Mouse (Mus musculus) neural tube, embryonic 12.5 days (tissue): ENCODE measurements around the gene Ablim1. TPM values are rescaled to one million over a fixed set of nuclear protein-coding genes. Genes with fewer than 3 reads are reported as not detected.
A peak's percentile ranks its signal among the peaks of the same experiment; 100 is the strongest.

Experiments
- ATAC-seq: fragments of 200-750 bp; cut with Nextera tagmentation; 2 replicates; pipeline ENCODE4 v1.8.0; 2017; ENCODE audit warnings: low read depth, mild to moderate bottlenecking, moderate TSS enrichment, moderate library complexity; ENCODE audit not compliant: low FRiP score
- H3K27ac ChIP-seq: fragments of 300-500 bp; sonication (generic); 2 replicates; pipeline ENCODE4 v1.5.1; 2016
- H3K27me3 ChIP-seq: fragments of 300-500 bp; sonication (generic); replicated peaks from 2 replicates; pipeline ENCODE4 v1.6.1; 2016; ENCODE audit warnings: mild to moderate bottlenecking
- H3K36me3 ChIP-seq: fragments of 300-500 bp; sonication (generic); 2 replicates; pipeline ENCODE4 v1.6.1; 2016; ENCODE audit warnings: mild to moderate bottlenecking
- H3K4me1 ChIP-seq: fragments of 300-500 bp; sonication (generic); 2 replicates; pipeline ENCODE4 v1.6.1; 2016
- H3K4me2 ChIP-seq: fragments of 300-500 bp; sonication (generic); replicated peaks from 2 replicates; pipeline ENCODE4 v1.6.1; 2016; ENCODE audit warnings: mild to moderate bottlenecking
- H3K4me3 ChIP-seq: fragments of 300-500 bp; sonication (generic); 2 replicates; pipeline ENCODE4 v1.5.1; 2016
- H3K9ac ChIP-seq: fragments of 300-500 bp; sonication (generic); 2 replicates; pipeline ENCODE4 v1.6.1; 2016; ENCODE audit warnings: mild to moderate bottlenecking
- H3K9me3 ChIP-seq: fragments of 300-500 bp; sonication (generic); 2 replicates; pipeline ENCODE4 v1.6.1; 2016; ENCODE audit warnings: mild to moderate bottlenecking
- WGBS: fragments of 180-500 bp; shearing (Covaris S2); methylation state at CpG from one replicate; pipeline ENCODE4 v1.1.7; 2016; 5-methylcytosine and 5-hydroxymethylcytosine counted together
- polyA plus RNA-seq: library from polyadenylated mRNA; unstranded; fragments of >200 nt; fragmentation: Nextera tagmentation; extraction: Ambion mirVana; gene quantifications from 2 replicates; pipeline ENCODE4 v1.2.1, GENCODE M21; 2016

The Ablim1 gene
- polyA plus RNA-seq, 1 experiment from 2014 or later, result 34.9 TPM

DNA sequence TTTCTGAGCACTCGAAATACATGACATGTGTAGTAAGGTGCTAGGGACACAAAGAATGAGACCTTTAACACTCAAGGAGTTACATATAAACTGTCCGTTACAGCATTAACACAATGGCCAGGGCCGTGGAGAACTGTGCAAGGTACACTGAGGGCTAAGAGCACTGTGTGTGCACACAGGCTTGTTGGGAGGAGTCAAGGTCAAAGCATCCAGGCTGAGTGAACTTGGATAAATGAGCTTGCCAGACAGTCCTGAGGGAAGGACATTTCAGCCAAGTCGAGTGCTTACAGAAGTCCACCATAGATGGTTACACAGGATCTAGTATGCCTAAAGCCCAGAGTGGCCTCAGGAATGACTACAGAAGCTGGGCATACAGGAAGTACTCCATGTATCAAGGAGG, 319.3 kb downstream of the Ablim1 start:
- H3K9me3 ChIP-seq, result no peaks in the 10 kb centered on the region
- no peak overlapping the region for H3K4me3 ChIP-seq
- no peaks in the 10 kb centered on the region for H3K36me3 ChIP-seq
- H3K27ac ChIP-seq, result no peak overlapping the region
- no peak overlapping the region for H3K4me2 ChIP-seq
- H3K4me1 ChIP-seq, result peaks cover 32% of the 10 kb centered on the region
- WGBS, result 87% methylated on average over 4 of the region's 4 CpGs
- H3K9ac ChIP-seq, result no peak overlapping the region
- no peaks in the 10 kb centered on the region for H3K27me3 ChIP-seq
- no peak for ATAC-seq

GRCm38 (mm10) chr19:56994653-56995052, 320.1 kb downstream of the Ablim1 start:
- H3K27me3 ChIP-seq, result no peaks in the 10 kb centered on the region
- no peaks in the 10 kb centered on the region for H3K36me3 ChIP-seq
- no peak overlapping the region for H3K27ac ChIP-seq
- H3K4me2 ChIP-seq, result no peak overlapping the region
- H3K9me3 ChIP-seq, result no peaks in the 10 kb centered on the region
- peaks cover 37% of the 10 kb centered on the region for H3K4me1 ChIP-seq
- WGBS, result 80% methylated on average over 4 of the region's 4 CpGs
- no peak overlapping the region for H3K9ac ChIP-seq
- no peak overlapping the region for H3K4me3 ChIP-seq
- no peak for ATAC-seq

- Histone ChIP-seq H3K9ac (no peak overlapping the region), H3K36me3 (no peaks in the 10 kb centered on the region), H3K4me3 (no peak overlapping the region), H3K27ac (no peak overlapping the region), H3K9me3 (no peaks in the 10 kb centered on the region), H3K27me3 (no peaks in the 10 kb centered on the region), H3K4me2 (no peak overlapping the region), H3K4me1 (peaks cover 41% of the 10 kb centered on the region)
- no peak for ATAC-seq
- WGBS, result 84% methylated on average over 4 of the region's 4 CpGs
Measured at GRCm38 (mm10) chr19:56993763-56994162, 321.0 kb downstream of the Ablim1 start.

- no peaks in the 10 kb centered on the region for H3K9me3 ChIP-seq
- H3K9ac ChIP-seq, result no peak overlapping the region
- no peaks in the 10 kb centered on the region for H3K27me3 ChIP-seq
- no peak overlapping the region for H3K27ac ChIP-seq
- no peak overlapping the region for H3K4me2 ChIP-seq
- peaks cover 43% of the 10 kb centered on the region for H3K4me1 ChIP-seq
- no peak for ATAC-seq
- no peak overlapping the region for H3K4me3 ChIP-seq
- 80% methylated on average over 8 of the region's 8 CpGs for WGBS
- no peaks in the 10 kb centered on the region for H3K36me3 ChIP-seq
Measured at GRCm38 (mm10) chr19:56992978-56993545, 321.7 kb downstream of the Ablim1 start.

DNA sequence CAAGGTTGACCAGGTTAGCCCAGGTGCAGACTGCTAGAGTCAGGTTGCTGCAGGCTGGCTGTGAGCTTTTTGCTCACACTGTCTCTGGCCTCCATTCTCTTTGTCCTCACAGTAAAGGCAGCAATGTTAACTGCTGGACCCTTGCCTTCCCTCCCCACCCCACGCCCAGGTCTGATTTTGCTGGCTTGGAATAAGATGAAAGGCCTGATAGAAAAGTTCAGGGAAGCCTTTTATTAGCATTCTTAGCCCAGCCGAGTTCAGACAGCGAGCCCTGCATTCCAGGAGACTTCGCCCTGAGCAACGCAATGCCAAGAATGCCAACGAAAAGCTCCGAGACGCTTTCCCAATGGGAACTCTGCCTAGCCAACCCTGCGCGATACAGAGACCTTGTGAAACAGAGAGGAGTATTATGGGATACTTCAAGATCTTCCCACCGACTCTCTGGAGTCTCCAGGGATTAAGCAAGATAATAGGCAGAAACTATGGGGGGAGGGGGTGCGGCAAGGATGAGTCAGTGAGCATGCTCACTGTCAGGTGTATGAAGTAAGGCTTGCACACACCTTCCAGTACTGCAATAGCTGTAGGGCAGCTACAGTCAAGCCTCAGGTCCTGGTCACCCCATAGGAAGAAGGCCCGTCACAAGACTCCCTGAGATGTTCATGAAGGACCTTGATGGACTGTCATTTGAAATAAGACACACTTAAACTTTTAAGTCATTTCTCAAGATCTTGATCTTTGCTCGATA, 324.2 kb downstream of the Ablim1 start:
- no peaks in the 10 kb centered on the region for H3K36me3 ChIP-seq
- peaks cover 36% of the 10 kb centered on the region for H3K4me1 ChIP-seq
- no peak overlapping the region for H3K4me3 ChIP-seq
- no peaks in the 10 kb centered on the region for H3K27me3 ChIP-seq
- WGBS, result 38% methylated on average over 14 of the region's 14 CpGs
- H3K4me2 ChIP-seq, result no peak overlapping the region
- H3K9me3 ChIP-seq, result no peaks in the 10 kb centered on the region
- ATAC-seq, result peak; percentile 75
- 0 out of 2 replicates have a peak overlapping the region, but pooled peaks have one; percentile 1 for H3K27ac ChIP-seq
- H3K9ac ChIP-seq, result no peak overlapping the region

- no peak for ATAC-seq
- H3K9ac ChIP-seq, result no peak overlapping the region
- no peak overlapping the region for H3K4me3 ChIP-seq
- H3K4me1 ChIP-seq, result peaks cover 36% of the 10 kb centered on the region
- H3K27me3 ChIP-seq, result no peaks in the 10 kb centered on the region
- H3K36me3 ChIP-seq, result no peaks in the 10 kb centered on the region
- H3K9me3 ChIP-seq, result no peaks in the 10 kb centered on the region
- no peak overlapping the region for H3K4me2 ChIP-seq
- no peak overlapping the region for H3K27ac ChIP-seq
- 74% methylated on average over 8 of the region's 8 CpGs for WGBS
Measured at GRCm38 (mm10) chr19:56989171-56989570, 325.5 kb downstream of the Ablim1 start.

DNA sequence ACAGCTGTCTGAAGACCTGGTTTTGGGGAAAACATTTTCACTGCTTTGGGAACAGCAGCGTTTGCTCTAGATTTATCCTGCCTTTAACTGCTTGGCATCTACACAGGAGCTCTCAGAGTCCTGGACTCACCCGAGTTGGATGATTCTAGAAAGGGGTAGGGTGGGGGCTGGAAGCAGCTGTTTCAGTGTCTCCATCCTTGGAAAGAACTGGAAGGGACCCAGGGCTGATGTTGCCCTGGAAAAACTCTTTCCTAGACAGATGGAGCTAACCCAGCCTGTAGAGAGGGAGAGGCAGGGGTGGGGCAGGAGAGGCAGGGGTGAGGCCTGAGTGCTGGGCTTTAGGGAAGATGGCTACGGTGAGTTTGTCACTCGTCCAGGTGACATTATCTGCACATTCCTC, 330.5 kb downstream of the Ablim1 start:
- H3K9me3 ChIP-seq, result no peaks in the 10 kb centered on the region
- H3K9ac ChIP-seq, result no peak overlapping the region
- WGBS, result 76% methylated on average over 4 of the region's 4 CpGs
- no peak overlapping the region for H3K4me3 ChIP-seq
- no peaks in the 10 kb centered on the region for H3K36me3 ChIP-seq
- no peak overlapping the region for H3K4me2 ChIP-seq
- peaks cover 13% of the 10 kb centered on the region for H3K4me1 ChIP-seq
- ATAC-seq, result no peak
- H3K27ac ChIP-seq, result no peak overlapping the region
- no peaks in the 10 kb centered on the region for H3K27me3 ChIP-seq

- no peak overlapping the region for H3K4me3 ChIP-seq
- H3K27me3 ChIP-seq, result no peaks in the 10 kb centered on the region
- H3K27ac ChIP-seq, result no peak overlapping the region
- H3K4me1 ChIP-seq, result peaks cover 8% of the 10 kb centered on the region
- no peaks in the 10 kb centered on the region for H3K9me3 ChIP-seq
- H3K4me2 ChIP-seq, result no peak overlapping the region
- no peaks in the 10 kb centered on the region for H3K36me3 ChIP-seq
- WGBS, result 72% methylated on average over 10 of the region's 10 CpGs
- no peak for ATAC-seq
- H3K9ac ChIP-seq, result no peak overlapping the region
Measured at GRCm38 (mm10) chr19:56983757-56984156, 331.0 kb downstream of the Ablim1 start.

Other genes starting within 250 kb of the Ablim1 start
- gene Fam160b1, start 45.8 kb upstream of the Ablim1 start, polyA plus RNA-seq, result 16.2 and 19.3 TPM in 2 replicates
- gene Trub1, start 138.0 kb upstream of the Ablim1 start, polyA plus RNA-seq, result 17.2 and 17.7 TPM in 2 replicates